Mouse (Mus musculus) forebrain, embryonic 11.5 days (tissue): ENCODE results near the gene St3gal2. TPM values are rescaled to one million over a fixed set of nuclear protein-coding genes. Genes with fewer than 3 reads are reported as not detected.
A peak's percentile ranks its signal among the peaks of the same experiment; 100 is the strongest.
"Not testable (repeated sequence)": the region's sequence is repeated elsewhere in the genome, so short reads cannot be mapped to it uniquely, and the experiment has no call there.

ENCODE experiments used
- ATAC-seq: fragments of 200-750 bp; cut with Nextera tagmentation; replicated peaks from 2 replicates; pipeline ENCODE4 v1.8.0; 2017; ENCODE audit warnings: moderate TSS enrichment; ENCODE audit not compliant: low FRiP score
- DNase-seq: peaks from one replicate; pipeline ENCODE4 v3.0.0-alpha.2; 2017; ENCODE audit warnings: low spot score
- H3K27ac ChIP-seq: fragments of 300-500 bp; sonication (generic); 2 replicates; pipeline ENCODE4 v1.5.1; 2014; ENCODE audit warnings: low read depth, low read length
- H3K27me3 ChIP-seq: fragments of 300-500 bp; sonication (generic); 2 replicates; pipeline ENCODE4 v1.6.1; 2014; ENCODE audit warnings: mild to moderate bottlenecking, low read length, mixed read lengths; ENCODE audit not compliant: control insufficient read depth, insufficient read depth
- H3K36me3 ChIP-seq: fragments of 300-500 bp; sonication (generic); 2 replicates; pipeline ENCODE4 v1.6.1; 2014; ENCODE audit warnings: mild to moderate bottlenecking, low read length, moderate library complexity, mixed read lengths; ENCODE audit not compliant: control insufficient read depth, insufficient read depth
- H3K4me1 ChIP-seq: fragments of 300-500 bp; sonication (generic); replicated peaks from 2 replicates; pipeline ENCODE4 v1.6.1; 2014; ENCODE audit warnings: low read length, mixed read lengths; ENCODE audit not compliant: control insufficient read depth, insufficient read depth
- H3K4me2 ChIP-seq: fragments of 300-500 bp; sonication (generic); 2 replicates; pipeline ENCODE4 v1.6.1; 2014; ENCODE audit warnings: low read depth, mild to moderate bottlenecking, low read length, moderate library complexity, mixed read lengths; ENCODE audit not compliant: severe bottlenecking
- H3K4me3 ChIP-seq: fragments of 300-500 bp; sonication (generic); 2 replicates; pipeline ENCODE4 v1.5.1; 2014; ENCODE audit warnings: low read depth, low read length
- H3K9ac ChIP-seq: fragments of 300-500 bp; sonication (generic); 2 replicates; pipeline ENCODE4 v1.6.1; 2014; ENCODE audit warnings: low read length
- H3K9me3 ChIP-seq: fragments of 300-500 bp; sonication (generic); 2 replicates; pipeline ENCODE4 v1.6.1; 2016; ENCODE audit warnings: low read length, mixed read lengths; ENCODE audit not compliant: control insufficient read depth
- WGBS: fragments of 180-500 bp; shearing (Covaris S2); extraction: QIAGEN DNeasy Blood & Tissue Kit; methylation state at CpG from one replicate; pipeline ENCODE4 v1.1.7; 2014; 5-methylcytosine and 5-hydroxymethylcytosine counted together
- polyA plus RNA-seq: library from polyadenylated mRNA; unstranded; fragments of >200 nt; fragmentation: Nextera tagmentation; extraction: Ambion mirVana; gene quantifications from 2 replicates; pipeline ENCODE4 v1.2.1, GENCODE M21; 2014

Gene St3gal2
- polyA plus RNA-seq, 1 experiment from 2014 or later, result 16.5 TPM

- no peaks in the 10 kb centered on the region for H3K9me3 ChIP-seq
- DNase-seq (no peak), ATAC-seq (peak; percentile 54)
- H3K9ac ChIP-seq, result peak overlapping the region; percentile 93
- peaks cover 5% of the 10 kb centered on the region; the same call in 1 of the 2 replicates for H3K4me1 ChIP-seq
- peak overlapping the region; percentile 46 for H3K27ac ChIP-seq
- WGBS, result 2% methylated on average over 20 of the region's 37 CpGs
- H3K36me3 ChIP-seq, result no peaks in the 10 kb centered on the region
- peak overlapping the region; percentile 90 for H3K4me2 ChIP-seq
- H3K4me3 ChIP-seq, result peak overlapping the region; percentile 77
- no peaks in the 10 kb centered on the region for H3K27me3 ChIP-seq
Observed at GRCm38 (mm10) chr8:110920032-110920772, 480 bp downstream of the St3gal2 start.

GRCm38 (mm10) chr8:110920773-110921277 is 1.1 kb downstream of the St3gal2 start:
- DNase-seq, result no peak
- ATAC-seq, result no peak
- WGBS, result 42% methylated on average over 3 of the region's 3 CpGs
- peak overlapping the region; percentile 90 for H3K4me2 ChIP-seq
- no peak overlapping the region for H3K27ac ChIP-seq
- no peaks in the 10 kb centered on the region for H3K27me3 ChIP-seq
- H3K4me3 ChIP-seq, result peak overlapping the region; percentile 77
- H3K4me1 ChIP-seq, result peaks cover 5% of the 10 kb centered on the region; the same call in 1 of the 2 replicates
- H3K9me3 ChIP-seq, result no peaks in the 10 kb centered on the region
- no peaks in the 10 kb centered on the region for H3K36me3 ChIP-seq
- peak overlapping the region; percentile 93 for H3K9ac ChIP-seq

DNA sequence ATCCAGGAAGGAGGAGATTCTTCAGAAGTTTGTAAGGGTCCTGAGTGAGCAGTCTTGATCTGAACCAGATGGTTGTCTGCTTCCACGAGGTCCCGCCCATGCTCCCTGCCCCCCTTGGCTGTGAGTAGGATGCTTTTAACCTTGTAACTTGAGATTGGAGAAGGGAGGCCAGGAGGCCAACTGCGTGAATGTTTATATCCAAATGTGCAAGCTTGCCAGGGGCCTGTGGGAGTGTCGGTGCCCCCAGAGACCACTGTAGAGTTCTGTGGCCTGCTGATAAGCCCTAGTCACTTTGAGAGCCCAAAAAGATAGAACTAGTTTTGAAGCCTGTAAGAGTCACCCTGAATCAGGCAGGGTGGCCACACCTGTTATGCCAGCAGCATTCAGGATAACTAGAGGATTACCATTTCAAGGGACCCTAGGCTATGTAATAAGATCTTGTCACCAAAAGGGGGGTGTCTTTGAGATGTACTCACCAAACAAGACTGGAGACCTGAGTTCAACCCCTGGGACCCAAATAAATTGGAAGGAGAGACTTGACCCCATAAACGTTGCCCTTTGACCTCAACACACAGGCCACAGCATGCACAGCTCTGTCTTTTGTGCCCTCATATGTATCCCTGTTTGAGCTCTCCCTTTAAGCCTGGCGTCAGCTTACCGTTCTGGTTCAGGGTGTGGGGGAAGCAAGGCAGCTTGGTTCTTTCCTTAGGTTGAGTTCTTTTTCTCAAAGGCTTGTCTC is 1.9 kb downstream of the St3gal2 start:
- Histone ChIP-seq H3K9ac (peak overlapping the region; percentile 27; the same call in 1 of the 2 replicates), H3K27ac (no peak overlapping the region)

DNA sequence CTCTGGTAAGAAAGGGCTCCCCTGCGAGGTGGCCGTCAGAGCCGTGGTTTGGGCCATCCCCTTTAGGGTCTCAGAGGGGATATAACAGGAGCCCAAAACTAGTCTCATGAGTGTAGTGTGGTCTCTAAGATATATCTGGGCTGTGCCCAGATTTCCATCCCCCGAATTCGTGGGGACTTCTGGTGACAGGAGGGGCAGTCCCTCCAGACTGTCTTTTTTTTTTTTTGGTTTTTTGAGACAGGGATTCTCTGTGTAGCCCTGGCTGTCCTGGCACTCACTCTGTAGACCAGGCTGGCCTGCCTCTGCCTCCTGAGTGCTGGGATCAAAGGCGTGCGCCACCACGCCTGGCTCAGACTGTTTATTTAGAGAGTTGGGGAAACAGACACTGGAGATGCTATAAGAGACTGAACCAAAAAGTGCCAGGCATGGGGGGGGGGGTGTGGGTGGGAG is 6.0 kb downstream of the St3gal2 start:
- H3K4me3 ChIP-seq, result no peak overlapping the region
- no peak overlapping the region for H3K4me2 ChIP-seq
- no peaks in the 10 kb centered on the region for H3K36me3 ChIP-seq
- ATAC-seq (no peak), DNase-seq (no peak)
- 86% methylated on average over 8 of the region's 8 CpGs for WGBS
- H3K9me3 ChIP-seq, result no peaks in the 10 kb centered on the region
- H3K9ac ChIP-seq, result no peak overlapping the region
- H3K27ac ChIP-seq, result no peak overlapping the region
- H3K27me3 ChIP-seq, result no peaks in the 10 kb centered on the region
- peaks cover 2% of the 10 kb centered on the region; the same call in 1 of the 2 replicates for H3K4me1 ChIP-seq

More for the DNA sequence above, 1.9 kb downstream of the St3gal2 start:
- Histone ChIP-seq H3K4me2 (peak overlapping the region; percentile 90; the same call in 1 of the 2 replicates), H3K27me3 (no peaks in the 10 kb centered on the region), H3K4me3 (peak overlapping the region; percentile 77; the same call in 1 of the 2 replicates), H3K36me3 (no peaks in the 10 kb centered on the region), H3K4me1 (peaks cover 5% of the 10 kb centered on the region; the same call in 1 of the 2 replicates), H3K9me3 (no peaks in the 10 kb centered on the region)
- DNase-seq (peak; percentile 61), ATAC-seq (no peak)
- WGBS, result 42% methylated on average over 7 of the region's 7 CpGs

DNA sequence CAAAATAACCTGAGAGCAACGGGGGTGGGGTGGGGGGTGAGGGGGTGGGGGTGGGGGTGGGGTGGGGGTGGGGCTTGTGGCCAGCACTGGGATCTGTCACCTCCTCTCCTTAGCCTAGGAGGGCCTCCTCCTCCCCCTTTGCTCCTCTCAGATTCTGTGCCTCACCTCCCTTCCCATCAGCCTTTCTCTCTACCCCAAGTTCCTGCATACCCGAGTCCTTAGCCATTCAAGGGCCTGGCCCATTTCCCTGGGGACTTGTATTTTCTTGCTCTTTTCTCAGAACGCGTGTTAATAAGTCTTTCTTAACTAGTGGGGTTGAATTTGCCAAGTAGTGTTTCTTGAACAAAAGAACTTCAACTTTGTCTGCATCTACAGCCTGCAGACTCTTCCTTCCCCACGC is 7.0 kb downstream of the St3gal2 start:
- H3K36me3 ChIP-seq, result no peaks in the 10 kb centered on the region
- no peaks in the 10 kb centered on the region for H3K27me3 ChIP-seq
- H3K4me3 ChIP-seq, result no peak overlapping the region

GRCm38 (mm10) chr8:110928435-110928834 is 8.7 kb downstream of the St3gal2 start:
- H3K36me3 ChIP-seq, result no peaks in the 10 kb centered on the region
- H3K9ac ChIP-seq, result no peak overlapping the region
- DNase-seq (no peak), ATAC-seq (no peak)
- no peak overlapping the region for H3K27ac ChIP-seq
- no peaks in the 10 kb centered on the region for H3K27me3 ChIP-seq
- no peaks in the 10 kb centered on the region for H3K9me3 ChIP-seq
- no peak overlapping the region for H3K4me2 ChIP-seq
- 87% methylated on average over 7 of the region's 7 CpGs for WGBS
- H3K4me3 ChIP-seq, result no peak overlapping the region
- H3K4me1 ChIP-seq, result no peaks in the 10 kb centered on the region

More for the DNA sequence above, 7.0 kb downstream of the St3gal2 start:
- no peaks in the 10 kb centered on the region for H3K9me3 ChIP-seq
- H3K4me1 ChIP-seq, result peaks cover under 1% of the 10 kb centered on the region; the same call in 1 of the 2 replicates
- no peak overlapping the region for H3K4me2 ChIP-seq
- no peak overlapping the region for H3K27ac ChIP-seq
- DNase-seq (no peak), ATAC-seq (no peak)
- H3K9ac ChIP-seq, result no peak overlapping the region
- WGBS, result 57% methylated on average over 5 of the region's 5 CpGs

DNA sequence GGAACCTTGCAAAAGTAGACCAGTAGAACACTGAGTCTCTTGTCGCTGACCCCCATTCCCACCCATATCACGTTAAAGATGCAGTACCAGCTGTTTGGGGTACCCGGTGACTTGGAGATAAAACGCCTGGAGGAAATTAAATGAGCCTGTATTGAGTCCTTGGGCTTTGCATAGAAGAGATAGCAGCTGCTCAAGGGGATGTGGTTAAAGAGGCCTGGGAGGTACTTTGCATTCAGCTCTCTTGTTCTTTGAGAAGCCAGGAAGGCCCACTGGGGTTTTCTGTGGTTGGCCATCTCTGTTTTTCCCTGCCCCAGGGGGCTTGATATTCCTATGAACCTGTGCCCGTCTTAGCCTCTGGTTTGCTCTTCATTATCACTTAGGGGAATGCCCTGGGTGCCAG is 9.3 kb downstream of the St3gal2 start:
- H3K9me3 ChIP-seq, result no peaks in the 10 kb centered on the region
- DNase-seq (no peak), ATAC-seq (no peak)
- H3K9ac ChIP-seq, result no peak overlapping the region
- no peaks in the 10 kb centered on the region for H3K27me3 ChIP-seq
- H3K27ac ChIP-seq, result no peak overlapping the region
- no peak overlapping the region for H3K4me3 ChIP-seq
- no peak overlapping the region for H3K4me2 ChIP-seq
- H3K36me3 ChIP-seq, result no peaks in the 10 kb centered on the region
- 65% methylated on average over 5 of the region's 5 CpGs for WGBS
- no peaks in the 10 kb centered on the region for H3K4me1 ChIP-seq

- not testable (repeated sequence) for H3K4me3 ChIP-seq, ATAC-seq, H3K36me3 ChIP-seq
Observed at GRCm38 (mm10) chr8:110929672-110930071, 9.9 kb downstream of the St3gal2 start.

More at GRCm38 (mm10) chr8:110929672-110930071, 9.9 kb downstream of the St3gal2 start:
- not testable (repeated sequence) for H3K27me3 ChIP-seq, H3K27ac ChIP-seq, H3K4me2 ChIP-seq, H3K9me3 ChIP-seq, H3K4me1 ChIP-seq, DNase-seq, H3K9ac ChIP-seq
- 95% methylated on average over 8 of the region's 8 CpGs for WGBS
